Mouse (Mus musculus): ENCODE data around the gene Pxt1. TPM values are rescaled to one million over a fixed set of nuclear protein-coding genes. Genes with fewer than 3 reads are reported as not detected.
"Not testable (repeated sequence)": the region's sequence is repeated elsewhere in the genome, so short reads cannot be mapped to it uniquely, and the experiment has no call there.

Pxt1 gene
- not detected in 2 replicates for polyA plus RNA-seq (2012; rRNA removed)

DNA sequence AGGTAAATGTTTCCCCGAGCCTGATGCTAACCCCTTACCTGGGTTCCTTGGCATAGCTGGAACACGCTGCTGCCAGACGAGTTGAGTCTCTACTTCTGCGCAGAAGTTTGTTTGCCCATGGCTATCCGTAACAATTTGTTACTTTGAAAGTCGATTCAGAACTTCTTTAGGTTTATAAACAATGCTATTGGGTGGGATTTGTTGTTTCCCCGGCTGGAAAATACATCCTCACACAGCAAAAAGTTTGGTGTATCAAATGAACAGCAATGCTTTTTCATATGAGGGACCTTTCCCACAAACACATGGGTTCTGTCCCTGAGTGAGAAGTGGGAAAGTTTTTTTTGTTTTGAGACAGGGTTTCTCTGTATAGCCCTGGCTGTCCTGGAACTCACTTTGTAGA, at the start of gene Pxt1:
Pxt1 (minus strand) TSS at position 101 of the 400 bp plus-strand sequence.
- DNase-seq (ENCODE audit: low spot score), result no peak

- not testable (repeated sequence) for DNase-seq (ENCODE audit: low spot score)
Observed at GRCm38 (mm10) chr17:28993004-28993403, 49.4 kb upstream of the Pxt1 start.

DNA sequence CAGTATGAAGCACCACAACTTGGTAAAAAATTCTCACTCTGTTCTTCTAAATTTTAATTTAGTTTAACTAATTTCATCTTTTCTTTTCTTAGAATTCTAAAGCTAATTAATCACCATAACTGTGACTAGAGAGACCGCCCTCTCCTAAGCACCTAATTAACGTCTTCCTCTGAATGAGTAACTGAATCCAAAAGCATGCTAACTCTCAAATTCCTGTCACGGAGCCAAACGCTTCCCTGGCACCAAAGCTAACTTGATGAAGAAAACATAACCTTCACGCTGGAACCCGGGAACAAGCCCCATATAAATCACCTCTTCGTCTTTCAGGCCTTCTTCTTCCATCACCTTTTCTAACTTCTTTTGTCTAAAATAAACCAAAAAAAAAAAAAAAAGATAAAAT, 48.5 kb upstream of the Pxt1 start:
- DNase-seq (ENCODE audit: low spot score), result no peak

- DNase-seq (ENCODE audit: low spot score), result no peak
Observed at GRCm38 (mm10) chr17:28991286-28991685, 47.6 kb upstream of the Pxt1 start.

GRCm38 (mm10) chr17:28990060-28990459, 46.4 kb upstream of the Pxt1 start:
- DNase-seq (ENCODE audit: low spot score), result no peak

DNA sequence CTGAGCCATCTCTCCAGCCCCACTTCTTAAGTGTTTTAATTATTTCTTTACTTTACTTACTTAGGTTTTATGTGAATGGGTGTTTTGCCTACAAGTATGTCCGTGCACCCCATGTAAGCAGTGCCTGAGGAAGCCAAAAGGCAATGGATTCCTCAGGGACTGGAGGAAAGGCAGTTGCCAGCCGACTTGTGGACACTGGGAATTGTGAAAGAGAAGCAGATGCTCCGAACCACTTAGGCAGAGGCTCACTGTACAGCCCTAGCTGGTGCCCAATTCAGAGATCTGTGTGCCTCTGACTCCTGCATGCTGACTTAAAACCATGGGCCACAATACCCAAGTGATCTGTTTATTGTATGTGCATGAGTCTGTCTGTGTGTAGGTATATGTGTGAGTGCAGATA, 45.4 kb upstream of the Pxt1 start:
- DNase-seq (ENCODE audit: low spot score), result no peak

DNA sequence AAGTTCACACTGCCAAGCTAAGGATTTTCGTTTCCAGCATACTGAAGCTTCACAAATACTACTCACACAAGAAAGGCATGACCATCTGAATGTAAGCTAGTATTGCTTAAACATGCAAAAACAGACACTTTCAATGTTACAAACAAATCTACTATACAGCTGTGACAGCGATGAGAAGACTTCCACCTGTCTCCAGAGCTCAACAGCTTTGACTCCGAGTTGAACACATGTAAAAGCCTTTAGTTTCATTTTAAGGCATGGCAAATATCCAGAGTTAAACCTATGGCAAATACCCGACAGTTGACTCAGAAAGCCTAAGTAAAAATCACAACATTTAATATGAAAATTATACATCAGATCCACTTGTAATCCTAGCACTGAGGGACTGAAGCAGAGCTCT, 44.7 kb upstream of the Pxt1 start:
- no peak for DNase-seq (ENCODE audit: low spot score)

DNA sequence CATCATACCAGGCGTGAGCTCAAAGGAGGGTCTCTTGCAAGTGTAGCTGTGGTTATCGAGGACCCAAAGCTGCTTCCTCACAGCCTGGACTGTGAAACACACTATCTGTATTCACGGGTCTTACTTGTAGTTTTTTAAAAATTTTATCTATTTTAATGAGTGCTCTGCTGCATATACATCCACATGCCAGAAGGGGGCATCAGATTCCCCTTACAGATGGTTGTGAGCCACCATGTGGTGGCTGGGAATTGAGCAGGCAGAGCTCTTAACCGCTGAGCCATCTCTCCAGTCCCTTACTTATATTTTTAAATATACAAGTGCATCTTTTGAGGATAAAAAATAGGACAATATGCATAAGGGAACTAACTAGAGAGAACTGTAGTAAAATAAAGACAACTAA, 44.1 kb upstream of the Pxt1 start:
- DNase-seq (ENCODE audit: low spot score), result no peak

DNA sequence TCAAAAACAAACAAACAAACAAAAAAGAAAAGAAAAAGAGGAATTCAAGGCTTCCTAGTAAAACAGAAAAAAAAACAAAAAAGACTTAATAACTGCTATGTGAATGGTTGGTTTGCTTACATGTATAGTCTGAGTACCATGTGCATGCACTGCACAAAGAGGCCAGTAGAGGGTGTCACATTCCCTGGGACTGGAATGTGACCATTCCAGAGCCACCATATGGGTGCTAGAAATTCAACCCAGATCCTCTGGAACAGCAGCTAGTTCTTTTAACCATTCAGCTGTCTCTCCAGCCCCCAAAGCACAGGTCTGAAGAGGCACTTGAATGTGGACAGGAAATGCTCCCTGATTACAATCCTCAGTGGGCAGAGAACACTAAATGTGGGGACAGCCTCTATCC, 43.2 kb upstream of the Pxt1 start:
- no peak for DNase-seq (ENCODE audit: low spot score)

- DNase-seq (ENCODE audit: low spot score), result no peak
Observed at GRCm38 (mm10) chr17:28984724-28985420, 41.2 kb upstream of the Pxt1 start.

DNA sequence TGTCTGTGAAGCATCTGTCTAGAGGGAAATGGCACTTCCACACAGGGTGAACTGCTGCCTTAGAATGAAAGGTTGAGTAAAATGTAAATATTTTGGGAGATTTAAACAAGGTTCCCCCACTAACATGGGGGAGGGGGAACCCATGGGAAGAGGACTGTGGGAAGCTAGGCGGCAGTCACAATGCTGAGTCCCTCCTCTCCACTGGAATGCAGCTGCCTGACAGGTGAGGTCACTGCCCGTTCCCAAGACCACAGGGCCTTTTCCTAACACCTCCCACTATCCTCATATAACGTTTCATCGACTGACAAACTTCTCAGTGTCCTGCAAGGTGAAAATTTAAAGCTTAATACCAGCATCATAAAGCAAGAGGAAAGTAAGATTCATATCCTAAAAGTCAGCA, 39.0 kb upstream of the Pxt1 start:
- no peak for DNase-seq (ENCODE audit: low spot score)

GRCm38 (mm10) chr17:28981081-28981480, 37.4 kb upstream of the Pxt1 start:
- no peak for DNase-seq (ENCODE audit: low spot score)

DNA sequence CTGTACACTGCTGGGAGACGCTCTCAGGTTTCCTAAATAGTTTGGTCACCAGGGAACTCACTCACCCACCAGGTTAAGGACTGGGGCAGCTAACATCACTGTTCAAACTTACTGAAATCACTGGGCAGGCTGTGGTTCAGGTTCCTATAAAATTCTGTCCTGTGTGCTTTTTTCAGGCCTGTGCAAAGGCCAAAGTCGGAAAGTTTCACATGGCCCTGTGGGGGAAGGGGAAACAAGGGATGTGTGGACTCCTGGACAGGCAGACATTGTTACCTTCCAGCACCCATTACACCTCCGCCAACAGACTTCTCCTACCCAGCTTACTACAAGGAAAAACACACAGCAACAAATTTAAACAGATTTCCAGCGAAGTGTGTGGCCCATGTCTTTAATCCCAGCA, 35.5 kb upstream of the Pxt1 start:
- no peak for DNase-seq (ENCODE audit: low spot score)

- DNase-seq (ENCODE audit: low spot score), result no peak
Observed at GRCm38 (mm10) chr17:28970122-28970521, 26.5 kb upstream of the Pxt1 start.

GRCm38 (mm10) chr17:28967021-28967610, 23.5 kb upstream of the Pxt1 start:
- no peak for DNase-seq (ENCODE audit: low spot score)

- DNase-seq (ENCODE audit: low spot score), result no peak
Observed at GRCm38 (mm10) chr17:28961596-28961995, 18.0 kb upstream of the Pxt1 start.

DNA sequence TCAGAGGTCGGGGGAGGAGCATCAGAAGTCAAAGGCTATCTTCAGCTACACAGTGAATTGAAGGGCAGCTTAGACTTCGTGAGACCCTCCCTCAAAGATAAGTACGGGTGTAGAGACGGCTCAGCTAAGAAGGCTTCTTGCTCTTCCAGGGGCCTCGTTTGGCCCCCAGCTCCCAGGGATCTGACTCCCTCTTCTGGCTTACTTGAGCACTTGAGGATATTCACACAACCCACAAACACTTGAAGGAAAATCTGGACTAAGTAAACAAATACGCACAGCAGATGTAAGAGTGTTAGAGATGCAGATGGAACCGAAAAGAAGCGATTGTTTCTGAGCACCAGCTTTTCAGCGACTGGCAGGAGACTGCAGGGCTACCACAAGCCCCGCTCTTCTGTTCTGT, 17.0 kb upstream of the Pxt1 start:
- DNase-seq (ENCODE audit: low spot score), result no peak

GRCm38 (mm10) chr17:28954416-28954815, 10.8 kb upstream of the Pxt1 start:
- no peak for DNase-seq (ENCODE audit: low spot score)

DNA sequence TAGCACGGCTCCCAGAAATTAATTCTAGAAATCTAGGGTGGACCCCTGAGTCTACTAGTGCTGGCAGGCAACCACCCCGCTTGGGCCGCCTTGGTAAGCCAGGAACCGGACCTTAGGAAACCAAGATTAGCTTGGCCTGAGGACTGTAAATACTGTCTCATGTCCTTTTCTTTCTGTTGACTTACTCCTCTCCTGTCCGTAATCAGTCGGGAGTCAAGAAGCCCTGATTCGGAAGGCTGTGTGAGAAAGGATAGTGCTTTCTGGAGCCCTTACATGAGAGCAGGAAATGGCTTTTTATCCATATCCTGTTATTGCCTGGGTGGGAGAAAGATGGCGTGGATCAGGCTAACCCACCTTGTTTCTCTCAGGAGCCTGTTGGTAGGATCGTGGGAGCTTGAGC, 9.6 kb upstream of the Pxt1 start:
- DNase-seq (ENCODE audit: low spot score), result no peak

DNA sequence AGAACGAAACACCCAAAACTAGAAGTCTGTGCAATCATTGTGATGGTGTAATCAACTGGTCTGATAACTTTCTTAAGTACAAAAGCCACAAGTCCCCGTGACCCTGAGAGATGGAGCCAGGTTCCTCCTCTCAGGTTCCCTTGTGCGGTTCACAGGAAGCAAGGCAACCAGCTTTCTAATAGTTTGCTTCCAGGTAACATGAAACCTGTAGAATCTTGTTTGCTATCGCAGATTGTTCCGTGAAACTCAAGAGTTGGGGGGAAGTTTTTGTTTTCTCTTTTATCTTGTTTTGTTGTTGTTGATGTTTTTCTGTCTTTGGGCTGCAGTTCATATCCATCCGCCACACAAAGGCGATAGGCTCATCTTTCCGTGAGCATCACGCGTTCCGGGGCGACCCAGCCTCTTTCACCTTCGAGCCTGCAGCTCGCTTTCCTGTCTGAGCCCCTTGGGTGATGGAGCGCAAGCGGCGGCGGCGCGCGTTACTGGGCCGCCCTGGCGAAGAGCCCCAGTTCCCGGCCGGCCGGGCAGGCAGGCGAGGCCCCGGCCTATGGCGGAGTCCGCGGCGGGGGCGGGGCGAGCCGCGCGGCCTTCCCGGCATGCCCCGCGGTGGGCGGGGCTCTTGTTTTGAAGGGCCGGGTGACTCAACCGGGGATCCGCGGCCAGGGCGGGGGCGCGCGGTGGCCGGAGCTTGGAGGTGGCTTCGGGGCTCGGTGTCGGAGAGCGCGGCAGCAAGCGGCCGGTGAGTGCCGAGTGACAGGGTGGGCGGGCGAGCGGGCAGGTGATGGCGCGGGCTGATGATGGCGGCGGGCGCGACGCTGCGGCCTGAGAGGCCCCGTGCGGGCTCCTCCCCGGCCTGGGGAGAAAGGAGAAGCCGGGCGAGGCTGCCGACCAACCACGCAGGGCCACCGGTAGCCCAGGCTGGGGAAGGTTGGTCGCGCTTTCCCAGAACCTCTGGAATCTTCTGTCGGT, 8.5 kb upstream of the Pxt1 start, which contains the start of gene Kctd20:
Kctd20 (plus strand) TSS at position 120 of the 969 bp plus-strand sequence.
- peak; percentile 97 for DNase-seq (ENCODE audit: low spot score)

GRCm38 (mm10) chr17:28950751-28951150, 7.1 kb upstream of the Pxt1 start:
- DNase-seq (ENCODE audit: low spot score), result no peak

DNA sequence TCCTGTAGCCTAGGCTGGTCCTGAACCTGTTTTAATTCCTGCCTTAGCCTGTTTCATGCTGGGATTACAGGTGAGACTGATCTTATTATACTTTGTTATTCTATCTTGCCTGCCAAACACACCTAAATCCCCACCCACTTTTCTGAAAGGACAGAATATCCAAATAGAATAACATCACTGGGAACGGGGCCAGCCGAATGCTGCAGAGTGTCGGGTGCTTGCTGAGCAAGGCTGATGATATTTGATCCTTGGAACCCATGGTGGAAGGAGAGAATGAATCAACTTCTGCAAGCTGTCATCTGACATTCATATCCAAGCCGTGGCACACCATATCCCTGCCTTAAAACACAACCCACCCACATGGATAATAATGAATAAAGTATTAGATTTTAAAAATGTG, 5.0 kb upstream of the Pxt1 start:
- DNase-seq (ENCODE audit: low spot score), result no peak
